Mouse (Mus musculus): Measurements from ENCODE around the gene Nupr1.

Gene Nupr1

DNA sequence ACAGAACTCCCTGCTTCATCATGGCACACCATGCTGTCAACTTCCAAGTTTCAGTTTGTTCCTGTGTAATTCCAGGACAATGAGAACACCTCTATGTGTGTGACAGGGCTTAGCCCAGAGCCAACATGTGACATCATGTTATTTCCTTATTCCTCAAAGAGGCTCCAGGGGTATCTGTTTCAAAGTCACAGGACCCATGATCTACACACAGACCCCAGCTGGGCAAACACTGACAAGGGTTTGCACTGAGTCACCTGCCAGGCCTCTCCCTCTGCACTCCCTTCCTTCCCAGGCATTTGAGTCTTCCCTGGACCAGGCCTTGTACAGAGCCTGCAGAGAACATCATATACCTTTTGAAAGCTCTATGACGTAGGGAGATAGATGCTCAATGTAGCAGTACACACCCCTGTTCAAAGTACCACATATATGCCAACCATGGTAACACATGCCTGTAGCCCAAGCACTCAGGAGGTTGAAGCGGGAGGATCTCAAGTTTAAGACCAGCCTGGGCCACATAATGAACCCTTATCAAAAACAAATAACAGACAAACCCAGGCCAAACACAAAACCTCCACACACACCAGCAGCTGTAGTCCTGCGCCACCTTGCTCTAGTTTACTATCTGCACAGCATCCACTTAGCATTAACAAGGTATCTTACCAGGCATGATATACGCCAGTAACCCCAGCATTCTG lies at the start of gene Nupr1:
Gene Nupr1 (minus strand): TSS at position 38 of the 695 bp plus-strand sequence.
- peak; percentile 21 for DNase-seq (ENCODE audit: low spot score)

DNA sequence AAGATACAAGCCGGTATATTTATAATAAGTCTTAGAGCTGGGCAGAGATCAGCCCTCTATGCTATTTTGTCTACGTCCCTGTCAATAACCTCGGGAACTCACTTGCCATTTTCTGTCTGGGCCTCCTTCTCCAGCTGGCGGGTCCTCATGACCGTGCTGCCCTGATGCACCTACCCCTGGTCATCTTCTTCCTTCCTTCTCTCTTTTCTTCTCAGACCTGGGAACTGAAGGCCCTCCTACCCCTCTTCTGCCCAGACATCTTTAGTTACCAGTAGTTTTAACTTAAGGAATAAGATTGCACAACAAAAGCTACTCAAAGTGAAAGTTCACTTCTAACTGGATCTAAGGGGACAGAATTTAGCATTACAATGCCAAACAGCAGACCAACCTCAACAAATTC lies 49.0 kb upstream of the Nupr1 start:
- DNase-seq (ENCODE audit: low spot score), result no peak

DNA sequence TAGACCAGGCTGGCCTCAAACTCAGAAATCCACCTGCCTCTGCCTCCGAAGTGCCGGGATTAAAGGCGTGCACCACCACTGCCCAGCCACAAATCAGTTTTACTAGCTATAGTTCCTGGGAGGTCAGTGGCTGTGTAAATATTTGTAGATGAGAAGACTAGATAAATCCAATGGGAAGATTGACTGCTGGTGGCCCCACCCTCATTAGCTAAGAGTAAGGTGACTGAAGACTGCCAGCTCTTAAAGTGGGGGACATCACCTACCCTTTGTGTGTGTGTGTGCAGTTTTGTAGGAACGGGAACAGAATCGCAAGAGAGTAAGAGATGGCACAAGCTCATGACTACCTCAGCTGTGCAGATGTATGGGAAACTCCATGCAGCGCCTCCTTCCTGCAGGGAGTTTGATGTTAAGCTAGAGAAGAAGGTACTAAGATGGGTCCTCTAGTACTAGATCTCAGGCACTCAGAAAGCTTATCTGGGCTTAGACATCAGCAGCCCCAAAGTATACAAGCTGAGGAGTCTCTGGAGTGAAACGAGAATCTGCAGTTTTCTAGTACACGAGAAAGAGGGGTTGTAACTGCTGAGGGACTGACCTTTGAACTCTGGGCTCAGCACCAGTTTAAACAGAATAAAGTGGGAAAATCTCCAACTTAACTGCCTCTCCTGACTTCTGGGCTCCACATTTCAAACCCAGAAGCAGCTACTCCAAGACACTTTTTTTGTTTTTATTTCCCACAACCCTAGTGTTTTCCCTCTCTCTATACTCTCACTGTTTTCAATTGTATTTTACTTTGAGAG lies 48.1 kb upstream of the Nupr1 start:
- DNase-seq (ENCODE audit: low spot score), result no peak

DNA sequence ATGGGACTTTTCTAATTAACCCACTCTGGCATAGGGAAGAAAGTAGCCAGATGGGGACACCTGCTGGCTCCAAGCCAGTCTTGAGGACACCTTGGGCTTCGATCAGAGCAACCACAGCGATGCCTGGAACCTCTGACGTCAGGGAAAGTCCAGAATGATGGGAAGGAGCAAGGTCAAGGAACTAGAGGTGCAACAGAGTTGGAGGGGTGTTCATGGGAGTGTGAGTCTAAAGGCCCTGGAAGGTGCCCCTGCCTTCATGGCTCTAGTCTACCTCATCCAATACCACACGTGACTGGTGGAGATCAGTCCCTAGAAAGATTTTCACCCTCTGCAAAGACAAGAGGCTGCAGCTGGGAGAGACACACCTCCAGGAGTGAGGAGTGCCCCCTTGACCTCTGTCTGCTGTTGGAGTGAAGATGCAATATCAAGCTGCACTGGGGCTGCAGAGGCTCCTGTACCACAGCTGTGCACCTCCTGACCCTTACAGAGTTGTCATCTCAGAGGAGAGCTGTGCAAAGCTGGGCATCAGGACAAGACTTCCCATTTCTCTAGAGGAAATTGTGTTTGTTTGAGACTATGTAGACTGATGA lies 46.1 kb upstream of the Nupr1 start:
- no peak for DNase-seq (ENCODE audit: low spot score)

DNA sequence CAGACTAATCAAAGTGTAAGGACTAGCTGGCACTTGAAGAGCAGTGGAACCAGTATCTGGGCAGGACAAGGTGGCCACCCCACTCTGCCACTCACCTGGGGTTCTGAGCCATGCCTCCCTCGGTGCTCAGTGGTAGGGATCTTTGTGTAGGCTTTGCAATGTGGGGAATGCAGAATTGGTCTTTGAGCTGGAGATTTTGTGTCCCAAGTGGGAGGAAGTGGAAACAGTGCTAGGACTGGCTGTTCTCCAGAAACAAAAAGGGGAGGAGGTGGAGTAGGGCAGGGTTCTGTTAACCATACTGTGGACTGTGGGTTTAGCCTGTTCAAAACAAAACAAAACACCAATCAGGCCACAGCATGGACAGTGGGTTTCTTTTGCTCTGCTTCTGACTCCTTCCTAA lies 45.5 kb upstream of the Nupr1 start, which contains the start of gene Sult1a1:
Gene Sult1a1 (minus strand): TSS at position 226 of the 400 bp plus-strand sequence.
- DNase-seq (ENCODE audit: low spot score), result no peak

DNA sequence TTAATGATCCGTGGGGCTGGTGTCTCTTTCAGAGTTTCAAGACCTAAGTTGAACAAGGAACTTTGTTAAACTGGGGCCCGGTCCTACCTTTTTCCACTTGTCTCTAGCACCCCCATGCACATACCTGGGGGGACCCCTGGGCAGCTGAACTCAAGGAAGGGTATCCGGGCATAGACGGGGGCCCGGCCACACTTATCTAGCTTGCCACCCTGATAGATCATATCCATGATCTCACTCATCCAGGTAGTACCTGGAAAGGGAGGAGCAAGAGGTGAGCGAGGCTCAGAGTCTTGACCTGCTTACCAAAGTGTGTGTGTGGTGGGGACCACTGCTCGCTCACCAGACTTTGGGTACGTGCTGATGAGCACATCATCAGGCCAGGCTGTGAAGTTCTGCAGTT lies 44.4 kb upstream of the Nupr1 start:
- DNase-seq (ENCODE audit: low spot score), result no peak

DNA sequence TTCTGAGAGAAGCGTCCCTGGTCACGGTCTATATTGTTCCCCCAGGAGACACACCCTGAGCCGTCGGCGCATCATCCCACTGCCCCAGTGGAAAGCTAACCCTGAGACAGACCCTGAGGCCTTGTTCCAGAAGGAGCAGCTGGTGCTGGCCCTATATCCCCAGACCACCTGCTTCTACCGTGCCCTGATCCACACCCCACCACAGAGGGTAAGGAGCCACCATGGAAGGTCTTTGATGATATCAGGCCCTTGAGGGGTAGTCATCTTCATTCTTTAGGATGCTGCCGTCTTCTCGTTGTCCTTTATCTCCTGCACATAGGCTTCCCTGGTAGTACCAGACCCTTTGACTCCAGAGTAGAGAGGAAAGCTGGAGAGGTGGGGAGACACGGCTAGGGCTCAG lies 41.5 kb upstream of the Nupr1 start:
- DNase-seq (ENCODE audit: low spot score), result no peak

DNA sequence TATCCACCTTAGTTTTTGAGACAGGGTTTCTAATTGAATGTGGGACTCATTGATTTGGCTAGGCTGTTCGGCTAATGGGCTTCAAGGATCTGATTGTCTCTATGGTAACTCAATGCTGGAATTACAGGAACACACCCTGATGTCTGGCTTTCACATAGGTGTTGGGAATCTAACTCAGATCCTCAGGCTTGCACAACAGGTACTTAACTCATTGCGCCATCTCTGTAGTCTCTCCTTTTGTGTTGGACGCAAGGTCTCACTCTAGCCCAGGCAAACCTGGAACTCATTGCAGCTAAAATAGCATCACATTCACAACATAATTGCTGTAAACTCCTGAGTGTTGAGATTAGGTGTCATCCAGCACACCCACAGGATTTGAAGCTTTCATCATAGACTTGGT lies 39.5 kb upstream of the Nupr1 start:
- no peak for DNase-seq (ENCODE audit: low spot score)

DNA sequence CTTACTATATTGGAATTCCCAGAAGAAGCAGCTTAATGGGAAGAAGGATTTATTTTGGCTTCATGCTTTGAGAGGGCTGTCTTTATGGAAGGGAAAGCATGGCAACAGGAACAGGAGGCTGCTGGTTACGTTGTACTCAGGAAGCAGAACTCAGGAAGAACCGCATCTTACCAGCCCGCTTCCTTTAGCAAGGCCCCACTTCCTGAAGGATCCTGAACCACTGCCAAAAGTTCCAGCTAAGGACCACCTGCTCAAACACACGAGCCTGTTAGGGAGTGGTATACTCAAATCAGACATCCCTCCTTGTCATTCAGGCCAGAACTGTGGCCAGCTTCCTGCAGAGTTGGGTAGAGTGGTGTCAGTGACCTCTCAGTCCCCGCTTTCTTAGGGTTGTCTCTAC lies 37.8 kb upstream of the Nupr1 start:
- DNase-seq (ENCODE audit: low spot score), result no peak

DNA sequence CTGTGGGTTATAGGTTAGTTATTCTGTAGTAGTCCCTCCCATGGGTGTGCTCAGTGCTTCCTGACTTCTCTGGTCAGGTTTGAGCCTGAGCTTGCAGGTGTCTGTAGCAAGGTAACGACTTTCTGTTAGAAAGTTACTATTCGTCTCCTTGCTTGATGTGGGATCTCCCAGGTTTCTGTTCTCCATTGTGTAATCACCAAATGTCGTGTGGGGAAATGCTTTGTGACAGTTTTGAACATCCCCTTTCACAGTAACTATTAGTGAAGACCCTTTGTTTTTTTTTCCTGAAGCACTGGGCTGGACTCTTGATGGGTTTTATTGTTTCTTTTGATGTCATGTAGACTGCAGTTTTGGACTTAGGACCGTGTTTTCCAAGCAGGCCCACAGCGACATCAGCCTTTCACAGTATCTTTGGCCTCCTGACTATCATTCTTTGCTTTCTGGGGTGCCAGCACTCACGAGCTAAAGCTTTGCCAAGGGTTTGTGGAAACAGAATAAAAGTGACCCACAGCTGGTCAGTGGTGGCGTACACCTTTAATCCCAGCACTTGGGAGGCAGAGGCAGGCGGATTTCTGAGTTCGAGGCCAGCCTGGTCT lies 36.9 kb upstream of the Nupr1 start:
- DNase-seq (ENCODE audit: low spot score), result no peak

DNA sequence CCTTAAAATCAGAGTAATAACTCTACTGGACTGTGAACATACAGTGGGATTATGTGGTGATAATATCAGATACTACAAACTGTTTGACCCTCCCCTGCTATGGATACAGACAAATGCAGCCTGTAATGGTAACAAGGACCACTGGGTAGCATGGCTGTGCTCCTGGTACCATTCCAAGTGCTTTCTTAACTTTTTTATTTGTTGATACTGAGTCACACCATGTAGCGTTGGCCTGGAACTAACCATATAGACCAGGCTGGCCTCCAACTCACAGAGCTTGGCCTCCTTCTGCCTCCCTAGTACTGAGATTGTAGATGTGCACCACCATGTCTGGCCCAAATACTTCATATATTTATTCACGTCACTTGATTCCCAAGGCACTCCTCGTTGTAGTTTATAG lies 34.6 kb upstream of the Nupr1 start:
- DNase-seq (ENCODE audit: low spot score), result no peak

DNA sequence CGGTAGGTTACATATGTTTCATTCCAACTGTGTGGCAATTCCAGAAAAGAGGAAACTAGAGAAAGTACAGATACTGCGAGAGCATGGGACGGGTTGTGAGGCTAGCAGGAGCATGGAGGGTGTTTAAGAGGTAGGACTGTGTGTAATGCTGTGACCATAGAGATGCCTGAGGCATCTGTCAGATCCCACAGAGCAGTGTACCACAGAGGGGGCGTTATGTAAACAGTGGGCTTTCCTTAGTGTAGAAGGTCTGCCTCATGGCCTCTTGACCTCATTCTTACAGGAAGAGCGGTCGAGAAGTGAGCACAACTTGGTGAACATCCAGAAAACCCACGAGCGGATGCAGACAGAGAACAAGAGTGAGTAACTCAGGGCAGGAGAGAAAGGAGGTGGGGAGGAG lies 33.0 kb upstream of the Nupr1 start:
- DNase-seq (ENCODE audit: low spot score), result no peak

DNA sequence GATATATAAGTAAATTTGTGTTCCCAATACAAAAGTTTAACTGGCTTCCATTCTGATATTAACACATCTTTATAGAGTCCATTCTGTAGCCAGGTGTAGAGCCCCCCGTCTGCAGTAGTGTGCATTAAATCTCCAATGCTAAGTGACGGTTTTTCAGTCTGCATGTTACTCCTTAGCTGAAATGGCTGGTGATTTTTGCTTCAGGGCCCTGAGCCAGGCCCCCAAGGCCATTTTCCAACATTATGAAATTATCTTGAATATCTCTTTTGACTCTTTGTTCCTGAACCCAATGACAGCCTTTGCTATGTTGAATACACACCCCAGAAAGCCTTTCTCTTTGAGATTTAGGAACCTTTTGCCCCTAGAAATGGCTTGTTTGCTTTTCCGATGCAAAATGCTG lies 29.1 kb upstream of the Nupr1 start:
- no peak for DNase-seq (ENCODE audit: low spot score)

DNA sequence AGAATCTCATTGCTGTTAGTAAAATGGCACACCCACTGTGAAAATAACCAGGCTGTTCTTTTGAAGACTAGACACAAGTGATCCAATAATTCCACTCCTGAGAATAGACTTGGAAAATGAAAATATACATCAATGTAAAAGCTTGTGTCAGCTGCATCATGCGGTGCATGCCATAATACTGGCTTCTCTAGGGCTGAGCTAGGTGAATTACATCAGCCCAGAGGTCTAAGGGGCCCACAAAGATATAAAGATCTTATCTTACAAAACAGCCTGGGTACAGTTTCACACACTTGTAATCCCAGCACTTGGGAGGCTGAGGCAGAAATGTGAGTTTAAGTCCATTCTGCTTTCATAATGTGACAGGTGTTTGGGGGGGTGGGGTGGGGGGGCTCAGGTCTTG lies 26.9 kb upstream of the Nupr1 start:
- DNase-seq (ENCODE audit: low spot score), result no peak

DNA sequence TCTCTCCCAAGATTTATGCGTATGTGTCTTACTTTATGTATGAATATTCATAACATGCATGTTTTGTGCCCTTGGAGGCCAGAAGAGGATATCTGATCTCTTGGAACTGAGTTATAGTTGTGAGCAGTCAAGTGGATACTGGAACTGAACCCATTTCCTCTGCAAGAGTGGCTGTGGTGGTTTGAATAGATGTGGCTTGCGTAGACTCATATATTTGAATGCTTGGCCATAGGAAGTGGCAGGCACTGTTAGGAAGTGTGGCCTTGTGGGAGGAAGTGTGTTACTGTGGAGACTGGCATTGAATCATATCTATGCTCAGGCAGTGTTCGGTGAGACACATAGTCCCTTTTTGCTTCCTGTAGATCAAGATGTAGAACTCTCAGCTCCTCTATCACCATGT lies 25.0 kb upstream of the Nupr1 start:
- no peak for DNase-seq (ENCODE audit: low spot score)

DNA sequence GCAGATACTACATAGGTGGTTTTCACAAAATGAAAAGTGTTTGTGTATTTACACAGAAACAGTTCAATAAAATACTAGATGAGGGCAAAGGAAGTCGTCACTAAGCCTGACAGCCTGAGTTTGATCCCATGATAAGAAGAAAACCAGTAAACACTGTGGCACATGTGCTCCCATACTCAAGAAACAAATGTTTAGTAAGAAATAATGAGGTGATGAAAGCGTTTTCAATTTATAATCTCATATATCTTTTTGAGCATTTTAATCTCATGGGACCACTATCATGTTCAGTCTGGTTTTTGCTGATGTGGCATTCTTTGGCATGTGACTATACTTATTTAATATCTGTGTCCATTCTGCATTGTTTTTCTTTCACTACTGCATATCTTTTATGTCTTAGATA lies 23.3 kb upstream of the Nupr1 start:
- DNase-seq (ENCODE audit: low spot score), result no peak

DNA sequence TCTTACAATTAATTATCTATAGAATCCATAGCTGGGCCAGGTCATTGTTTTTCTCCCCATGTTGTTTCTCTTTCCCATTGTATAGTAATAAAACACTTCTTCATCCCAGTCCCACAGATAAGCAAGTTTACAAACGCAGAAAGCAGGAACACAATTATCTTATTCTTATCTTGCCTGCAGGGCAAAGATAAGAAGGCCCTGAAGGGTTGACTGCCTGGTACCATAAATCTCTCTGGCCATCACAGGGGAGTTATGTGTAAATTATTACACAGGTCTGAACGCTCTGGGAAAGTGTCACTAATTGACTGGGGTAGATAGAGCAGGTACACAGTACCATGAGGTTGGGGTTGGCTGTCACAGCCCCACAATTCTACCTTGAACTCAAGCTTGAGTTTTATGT lies 20.2 kb upstream of the Nupr1 start:
- DNase-seq (ENCODE audit: low spot score), result peak; percentile 15

DNA sequence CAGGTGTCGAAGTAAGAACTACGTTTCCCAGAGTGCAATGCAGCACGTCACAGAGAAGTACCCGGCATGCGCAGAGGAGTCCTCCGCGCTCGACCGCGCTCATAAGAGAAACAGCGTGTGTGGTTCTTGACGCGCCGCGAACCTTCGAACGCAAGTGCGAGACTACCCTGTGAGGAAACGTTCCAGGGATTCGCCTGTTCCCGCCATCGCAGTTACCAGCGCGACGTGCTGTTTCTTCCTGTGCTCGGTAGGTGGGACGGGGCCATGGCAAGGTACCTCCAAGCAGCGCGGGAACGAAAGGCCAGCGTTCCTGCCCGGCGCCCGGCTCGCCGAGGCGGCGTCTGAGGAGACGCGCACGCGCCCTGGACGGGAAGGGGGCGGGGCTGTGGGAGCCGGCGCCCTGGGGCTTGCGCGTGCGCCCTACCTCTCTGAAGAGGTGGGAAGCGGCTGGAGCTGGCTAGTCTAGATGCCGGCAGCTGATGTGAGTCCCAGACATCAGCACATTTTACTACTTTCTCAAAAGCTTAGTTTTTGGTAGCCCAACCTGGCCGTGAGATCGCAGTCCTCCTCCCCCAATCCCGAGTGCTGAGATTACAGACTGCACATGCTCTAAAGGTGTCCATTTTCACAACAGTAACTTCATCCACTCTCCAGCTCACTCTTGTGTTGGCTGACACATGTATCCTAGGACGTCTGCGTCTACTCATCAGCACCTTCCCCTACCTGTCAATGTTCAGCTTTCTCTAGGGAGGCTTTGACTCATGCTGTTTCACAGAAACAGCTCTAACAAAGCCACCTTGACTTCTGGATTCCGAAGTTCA lies 18.8 kb upstream of the Nupr1 start, which contains the start of gene Sgf29:
Gene Sgf29 (plus strand): TSS at position 79 of the 821 bp plus-strand sequence.
- DNase-seq (ENCODE audit: low spot score), result peak; percentile 94

DNA sequence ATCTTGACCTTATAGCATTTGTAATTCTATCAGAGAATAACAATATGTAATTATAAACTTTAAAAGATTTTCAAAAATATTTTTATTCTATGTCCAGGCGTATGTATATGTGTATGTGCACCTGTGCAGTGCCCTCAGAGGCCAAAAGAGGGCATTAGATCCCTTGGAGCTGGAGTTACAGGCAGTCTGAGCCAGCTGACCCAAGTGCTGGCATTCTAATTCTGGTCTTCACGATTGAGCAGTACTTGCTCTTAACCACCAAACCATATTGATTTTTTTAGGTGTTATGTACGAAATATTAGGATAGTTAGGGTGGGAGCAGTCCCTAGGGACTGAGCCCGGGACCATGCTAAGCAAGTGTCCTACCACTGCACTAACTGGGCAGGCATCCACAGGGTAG lies 17.8 kb upstream of the Nupr1 start:
- DNase-seq (ENCODE audit: low spot score), result no peak

DNA sequence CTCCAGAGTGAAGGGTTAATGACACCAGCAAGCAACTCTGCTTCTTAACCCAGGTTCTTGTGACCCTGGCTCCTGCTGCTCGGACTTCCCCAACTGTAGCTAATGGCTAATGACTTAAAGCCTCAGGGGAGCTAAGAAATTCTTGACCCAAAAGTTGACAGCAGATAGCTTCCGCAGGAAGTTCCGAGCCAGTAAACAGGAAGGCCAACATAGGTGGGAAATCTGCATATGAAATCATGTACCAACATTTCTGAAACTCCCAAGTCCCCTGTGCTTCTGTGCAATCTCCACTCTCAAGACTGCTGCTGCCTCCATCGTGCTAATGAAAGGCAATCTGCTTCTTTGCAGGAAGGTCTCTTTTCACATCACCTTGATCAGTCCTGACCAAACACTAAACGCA lies 15.0 kb upstream of the Nupr1 start:
- DNase-seq (ENCODE audit: low spot score), result no peak

DNA sequence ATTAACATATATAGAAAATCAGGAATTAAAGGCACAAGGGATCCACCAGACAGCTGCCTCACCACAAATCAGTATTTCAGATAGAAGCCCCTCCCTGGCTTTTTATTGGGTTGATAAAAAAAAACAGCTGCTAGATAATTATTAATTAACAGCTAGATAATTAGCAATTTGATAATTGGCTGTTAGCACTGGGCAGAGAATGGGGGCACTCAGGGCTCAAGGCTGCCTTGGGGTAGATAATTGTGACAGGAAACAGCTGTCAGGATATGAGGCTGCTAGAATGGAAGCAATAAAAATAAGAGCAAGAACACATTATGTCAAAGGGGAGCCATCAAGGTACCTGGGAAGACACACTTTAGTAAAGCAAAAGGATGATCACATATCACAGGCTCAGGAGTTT lies 14.3 kb upstream of the Nupr1 start:
- DNase-seq (ENCODE audit: low spot score), result no peak

DNA sequence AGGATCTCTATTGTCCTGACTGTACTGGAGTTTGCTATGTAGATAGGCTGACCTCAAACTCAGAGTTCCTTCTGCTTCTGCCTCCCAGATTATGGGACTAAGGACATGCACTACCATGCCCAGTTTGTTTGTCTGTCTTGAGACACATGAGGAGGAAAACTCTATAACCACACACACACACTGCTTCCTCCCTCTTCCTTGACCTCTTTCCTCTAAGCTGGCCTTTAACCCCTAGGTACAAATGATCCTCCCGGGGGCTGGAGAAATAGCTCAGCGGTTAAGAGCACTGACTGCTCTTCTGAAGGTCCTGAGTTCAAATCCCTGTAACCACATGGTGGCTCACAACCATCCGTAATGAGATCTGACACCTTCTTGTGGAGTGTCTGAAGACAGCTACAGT lies 13.7 kb upstream of the Nupr1 start:
- no peak for DNase-seq (ENCODE audit: low spot score)
